Mouse (Mus musculus): Measurements from ENCODE around the gene Flot2.
A peak's percentile ranks its signal among the peaks of the same experiment; 100 is the strongest.

DNA sequence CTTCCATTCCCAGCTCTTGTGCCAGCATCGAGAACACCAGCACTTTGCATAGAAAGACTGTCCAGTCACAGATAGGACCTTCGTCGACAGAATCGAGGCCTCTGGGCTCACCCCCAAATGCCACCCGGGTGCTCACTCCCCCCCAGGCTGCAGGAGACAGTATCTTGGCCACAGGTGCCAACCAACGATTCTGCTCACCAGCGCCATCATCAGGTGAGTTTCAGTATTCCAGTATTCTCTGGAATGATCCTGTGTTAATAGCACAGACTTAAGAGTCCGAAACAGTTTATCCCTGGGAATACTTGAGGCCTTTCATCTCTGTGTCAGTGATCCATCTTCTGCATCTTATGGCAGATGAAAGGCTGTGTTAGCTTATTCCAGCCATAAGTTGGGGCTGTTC, 14.1 kb upstream of the Flot2 start:
- TF ChIP-seq CTCF (IDR thresholded peaks at IDR 0.05; ENCODE audit: control insufficient read depth, insufficient read depth, low read length): peak; percentile 30; the same call in 1 of the 2 replicates
- no peak for TF ChIP-seq POLR2A (IDR thresholded peaks at IDR 0.05; ENCODE audit: borderline replicate concordance, control insufficient read depth, low read depth, low read length)
